Mouse (Mus musculus): ENCODE data around the gene Cpa2. TPM values are rescaled to one million over a fixed set of nuclear protein-coding genes. Genes with fewer than 3 reads are reported as not detected.

The Cpa2 gene
- total RNA-seq (2022), result under 1 TPM in 1 of 4 experiments, not detected in 3; 0.21 TPM

DNA sequence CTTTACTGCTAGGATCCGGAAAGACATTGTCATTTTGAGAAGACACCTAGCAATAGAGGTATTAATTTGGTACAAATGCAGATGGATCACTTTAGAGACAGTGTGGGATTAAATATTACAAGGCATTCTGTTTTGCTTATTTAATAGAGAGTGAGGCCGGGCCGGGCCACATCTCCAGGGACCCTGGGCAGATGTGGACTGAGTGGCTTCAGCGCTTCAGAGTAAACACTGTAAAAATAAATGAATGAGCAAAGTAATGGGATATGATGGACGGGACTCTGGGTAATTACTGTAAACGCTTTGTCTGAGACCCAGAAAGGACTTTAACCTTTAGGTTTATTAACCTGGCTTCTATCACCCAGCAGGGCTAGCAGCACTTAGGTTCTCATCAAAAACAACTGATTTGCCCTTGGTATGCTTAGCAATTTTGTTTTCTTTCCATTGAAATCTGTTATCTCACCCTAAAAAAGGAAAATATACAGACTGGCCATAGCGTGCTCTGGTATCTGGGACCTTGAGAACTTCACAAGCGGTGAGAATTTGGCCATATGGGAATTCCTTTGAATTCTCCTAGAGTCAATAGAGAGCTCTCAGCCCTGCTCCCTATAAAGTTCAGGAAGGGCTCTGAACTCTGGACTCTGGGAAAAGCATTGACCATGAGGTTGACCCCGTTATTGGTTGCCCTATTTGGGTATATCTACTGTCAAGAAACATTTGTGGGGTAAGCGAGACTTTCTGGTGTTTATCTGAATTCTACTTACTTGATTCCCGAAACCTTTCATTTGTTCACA is at the start of gene Cpa2:
Gene Cpa2 (plus strand): TSS at position 574 of the 791 bp plus-strand sequence.
- no peak for DNase-seq (ENCODE audit: low spot score in 2 of 2)

DNA sequence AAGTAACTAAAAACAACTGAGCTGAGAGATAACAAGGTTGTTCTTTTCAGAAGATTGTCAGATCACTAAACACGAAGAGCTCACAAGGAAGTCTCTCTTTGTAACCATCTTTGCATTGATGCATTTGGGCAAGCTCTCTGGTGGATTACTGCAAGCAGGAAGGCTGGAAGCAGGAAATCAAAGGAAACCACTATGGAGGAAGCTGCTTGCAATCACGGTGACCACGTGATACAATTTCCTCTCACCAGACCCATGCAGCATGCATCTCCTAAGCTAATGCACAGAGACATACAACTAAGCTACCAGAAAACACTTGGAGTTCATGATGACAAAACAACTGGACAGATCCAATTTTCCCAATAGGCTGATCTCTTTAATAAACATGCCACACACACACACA is 42.3 kb upstream of the Cpa2 start:
- DNase-seq (ENCODE audit: low spot score in 2 of 2), result no peak

DNA sequence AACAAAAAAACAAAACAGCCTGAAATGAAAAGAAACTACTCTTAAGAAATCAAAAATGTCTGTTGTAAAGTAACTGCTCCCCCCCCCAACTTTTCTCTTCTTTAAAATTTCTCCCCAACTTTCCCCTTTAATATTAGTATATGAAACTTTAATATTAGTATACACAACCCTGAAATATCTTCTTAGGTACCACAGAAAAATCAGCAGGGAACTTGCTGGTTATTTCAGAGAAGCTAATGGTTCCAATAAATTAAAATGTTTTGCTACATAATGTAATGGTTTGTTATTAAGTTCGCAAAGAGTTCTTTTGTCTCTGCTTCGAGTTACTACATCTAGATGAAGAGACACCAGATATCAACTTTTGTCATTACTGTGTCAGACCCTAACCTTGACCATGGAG is 32.6 kb upstream of the Cpa2 start:
- no peak for DNase-seq (ENCODE audit: low spot score in 2 of 2)

DNA sequence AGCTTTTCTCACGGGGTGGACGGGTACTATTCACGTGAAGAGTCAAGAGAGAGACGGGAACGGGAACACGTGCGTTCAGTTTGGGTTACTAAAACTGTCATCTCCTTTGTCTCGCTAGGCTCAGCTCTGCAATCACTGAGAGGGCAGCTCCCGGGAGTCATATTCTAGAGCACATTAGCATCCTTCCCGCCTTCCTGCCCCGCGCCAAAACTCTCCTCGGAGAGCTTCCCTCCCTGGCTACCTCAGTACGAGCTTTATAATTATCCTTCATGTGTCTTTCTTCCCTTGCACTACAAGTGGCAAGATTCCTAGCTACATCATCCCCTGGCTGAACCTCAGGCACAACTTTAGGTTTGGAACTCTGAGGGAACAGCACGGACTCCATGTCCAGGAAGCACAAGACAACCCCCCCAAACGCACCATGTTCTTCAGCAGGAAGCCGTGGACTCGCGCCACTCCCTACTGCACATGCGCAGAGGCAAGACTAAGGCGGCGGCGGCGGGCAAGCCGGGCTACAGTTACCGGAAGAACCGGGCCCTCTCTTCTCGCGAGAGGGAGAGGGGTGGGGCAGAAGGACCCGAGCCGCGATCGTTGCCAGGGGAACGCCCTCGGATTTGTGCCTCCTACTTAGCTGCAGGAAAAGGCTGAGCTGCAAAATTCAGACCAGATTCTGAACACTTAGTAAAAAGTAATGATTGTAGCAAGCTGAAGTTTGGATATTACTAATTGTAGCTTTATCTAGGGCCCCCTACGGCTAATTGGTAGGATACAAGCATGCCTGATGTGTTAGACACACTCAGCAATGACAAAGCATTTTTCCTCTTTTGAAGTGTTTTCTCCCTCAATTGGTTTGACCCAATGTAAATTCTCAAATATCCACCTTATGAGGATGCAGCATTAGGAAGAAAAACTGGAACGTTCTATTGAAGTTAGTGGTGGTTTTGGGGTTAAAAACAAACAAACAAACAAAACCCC is 31.8 kb upstream of the Cpa2 start, which contains the start of the genes Tmem209 and Ssmem1:
Gene Tmem209 (minus strand): TSS at position 519 of the 975 bp plus-strand sequence.
Gene Ssmem1 (plus strand): TSS at position 585 of the 975 bp plus-strand sequence.
- peak; percentile 99 for DNase-seq (ENCODE audit: low spot score in 2 of 2)

DNA sequence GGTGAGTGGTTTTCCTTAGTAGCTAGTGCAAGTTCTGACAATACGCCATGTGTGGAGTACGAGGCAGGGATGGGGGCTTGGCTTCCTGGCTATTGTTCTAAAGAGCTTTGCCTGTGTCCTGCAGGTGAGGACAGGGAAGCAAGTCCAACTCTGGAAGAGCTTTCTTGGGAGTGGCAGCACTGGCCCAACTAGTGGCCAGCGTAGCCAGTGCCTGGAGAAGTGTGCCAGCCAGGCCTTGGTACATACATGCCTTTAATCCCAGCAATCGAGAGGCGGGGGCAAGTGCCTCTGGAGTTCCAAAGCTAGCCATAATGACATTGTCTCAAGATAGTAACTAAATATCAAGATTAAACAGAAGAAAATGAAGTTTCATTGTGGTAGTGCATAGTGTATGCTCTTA is 31.1 kb upstream of the Cpa2 start:
- DNase-seq (ENCODE audit: low spot score in 2 of 2), result peak in 1 of 2 experiments; percentile 6

DNA sequence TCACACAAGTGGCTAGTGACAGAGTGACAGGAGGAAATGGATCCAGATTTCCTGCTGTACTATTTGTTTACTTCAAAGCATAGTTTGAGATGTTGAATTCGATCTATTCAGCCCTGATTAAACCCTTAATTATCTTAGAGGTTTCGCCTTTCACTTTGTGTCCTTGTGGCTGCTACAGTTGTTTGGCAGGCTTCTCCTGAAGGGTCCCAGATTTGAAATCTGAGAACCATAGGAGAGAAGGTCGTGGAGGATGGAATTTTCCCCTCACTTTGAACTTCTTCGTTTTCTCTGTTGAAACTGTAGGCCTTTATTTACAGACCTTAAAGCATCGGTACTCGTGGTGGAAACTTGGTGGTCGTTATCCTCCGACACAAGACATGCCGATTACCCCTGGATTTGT is 27.1 kb upstream of the Cpa2 start:
- DNase-seq (ENCODE audit: low spot score in 2 of 2), result no peak

DNA sequence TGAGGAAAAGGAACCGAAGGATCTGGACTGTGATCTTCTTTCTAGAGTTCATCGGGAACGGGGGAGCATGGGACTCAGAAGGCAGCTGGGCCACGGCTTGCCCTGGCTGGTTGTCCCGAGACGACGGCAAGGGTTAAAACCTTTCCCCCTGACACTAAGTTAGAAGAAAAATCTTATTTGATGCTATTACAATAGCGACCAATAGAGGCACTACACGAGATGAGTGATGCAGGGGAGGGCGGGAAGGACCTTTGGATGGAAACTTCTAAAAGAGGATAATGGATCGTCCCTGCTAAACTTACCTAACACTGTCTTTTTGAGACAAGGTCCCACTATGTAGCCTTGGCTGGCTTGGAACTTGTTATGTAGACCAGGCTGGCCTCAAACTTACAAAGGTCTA is 21.0 kb upstream of the Cpa2 start:
- DNase-seq (ENCODE audit: low spot score in 2 of 2), result no peak

DNA sequence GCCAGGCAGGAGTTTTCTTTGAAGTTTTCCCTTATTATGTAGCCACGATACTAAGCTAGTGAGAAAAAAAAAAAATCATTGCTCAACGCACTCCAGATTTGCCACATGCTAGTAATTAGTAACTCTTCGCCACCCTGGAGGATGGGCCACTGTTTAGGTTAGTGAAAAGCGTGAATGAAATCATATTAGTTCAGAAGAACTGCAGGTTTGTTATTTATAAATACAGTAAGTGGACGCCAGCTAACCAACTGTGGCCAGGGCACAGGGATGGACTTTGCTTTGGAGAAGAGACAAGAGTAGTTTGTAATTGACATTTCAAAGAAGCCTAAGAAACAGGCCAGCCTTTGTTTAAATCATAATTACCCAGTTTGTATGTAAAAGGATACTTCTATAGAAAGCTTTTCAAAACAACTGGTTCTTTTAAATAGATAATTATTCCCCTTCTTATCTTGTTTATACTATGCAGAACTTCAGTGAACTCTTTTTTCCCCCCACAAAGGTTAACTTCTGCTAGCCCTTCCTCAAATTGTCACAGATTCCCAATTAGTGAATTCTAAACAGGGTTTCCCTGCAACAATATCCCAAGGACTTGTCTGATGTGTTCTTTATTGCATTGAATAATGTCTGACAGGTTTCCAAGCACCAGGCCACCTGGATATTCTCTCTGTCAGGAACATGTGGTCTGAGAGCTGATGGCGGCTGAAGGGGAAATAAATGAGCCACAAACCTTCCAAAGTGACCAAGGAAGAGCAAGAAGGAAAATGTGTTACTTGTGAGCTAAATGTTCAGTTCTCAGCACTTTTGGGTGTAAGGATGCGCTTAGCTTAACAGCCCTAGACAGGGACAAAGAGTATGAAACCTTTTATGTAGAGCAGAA is 15.7 kb upstream of the Cpa2 start:
- DNase-seq (ENCODE audit: low spot score in 2 of 2), result no peak

DNA sequence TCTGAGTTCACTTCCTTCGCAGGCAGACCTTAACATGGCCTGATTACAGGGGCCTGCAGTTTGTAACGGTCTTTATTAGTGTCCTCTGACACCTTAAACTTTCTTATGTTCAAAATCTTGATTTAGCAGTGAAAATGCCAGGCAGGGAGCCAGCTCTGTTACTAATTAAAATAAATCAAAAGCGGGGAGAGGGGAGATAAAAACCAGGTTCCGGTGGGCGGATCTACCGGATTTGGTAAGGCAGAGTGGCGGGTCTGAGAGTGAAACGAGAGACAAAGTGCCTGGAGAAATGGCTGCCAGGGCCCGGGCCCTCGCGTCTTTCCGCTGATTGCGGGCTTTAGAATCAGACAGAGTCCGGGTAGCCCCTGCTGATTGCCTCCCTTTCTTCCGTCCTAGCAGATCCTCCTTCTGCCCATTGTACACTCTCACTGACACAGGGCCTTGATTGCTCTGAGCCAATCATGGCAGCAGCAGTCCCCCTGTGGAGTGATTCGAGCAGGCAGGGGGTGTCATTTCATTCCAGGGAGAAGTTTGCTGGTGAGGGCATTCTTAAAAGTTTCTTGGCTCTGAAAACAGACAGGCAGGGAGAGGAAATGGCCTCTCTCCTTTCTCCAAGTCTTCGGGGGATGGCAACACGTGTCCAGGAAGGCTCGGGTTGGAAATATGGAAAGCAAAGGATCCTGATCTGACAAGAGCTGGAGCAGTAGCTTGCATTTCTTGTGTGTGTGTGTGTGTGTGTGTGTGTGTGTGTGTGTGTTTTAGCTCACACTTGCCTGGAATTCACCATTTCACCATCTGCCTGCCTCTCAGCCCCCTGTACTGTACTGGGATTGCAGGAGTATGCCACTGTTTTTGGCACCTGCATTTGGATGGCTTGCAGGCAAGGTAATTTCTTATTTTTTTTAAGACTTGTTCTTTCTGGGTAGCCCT is 14.5 kb upstream of the Cpa2 start:
- no peak for DNase-seq (ENCODE audit: low spot score in 2 of 2)

DNA sequence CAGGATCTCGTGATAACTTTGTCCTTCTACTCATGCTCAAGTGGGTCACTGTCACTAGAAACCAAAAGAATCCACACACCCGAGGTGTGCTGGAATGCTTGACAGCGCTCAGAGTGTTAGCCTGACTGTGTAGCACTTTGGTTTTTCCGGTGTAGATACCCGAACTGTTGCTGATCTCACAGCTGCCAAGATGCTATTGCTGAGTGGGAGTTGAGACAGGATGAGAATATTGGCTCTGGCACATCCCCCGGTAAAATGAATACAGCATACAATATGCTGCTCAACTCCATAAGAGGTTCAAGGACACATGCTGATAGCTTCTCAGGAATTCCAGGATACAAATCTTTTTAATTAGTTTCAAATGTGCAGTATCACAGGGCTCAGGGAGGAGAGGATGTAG is 12.6 kb upstream of the Cpa2 start:
- no peak for DNase-seq (ENCODE audit: low spot score in 2 of 2)

DNA sequence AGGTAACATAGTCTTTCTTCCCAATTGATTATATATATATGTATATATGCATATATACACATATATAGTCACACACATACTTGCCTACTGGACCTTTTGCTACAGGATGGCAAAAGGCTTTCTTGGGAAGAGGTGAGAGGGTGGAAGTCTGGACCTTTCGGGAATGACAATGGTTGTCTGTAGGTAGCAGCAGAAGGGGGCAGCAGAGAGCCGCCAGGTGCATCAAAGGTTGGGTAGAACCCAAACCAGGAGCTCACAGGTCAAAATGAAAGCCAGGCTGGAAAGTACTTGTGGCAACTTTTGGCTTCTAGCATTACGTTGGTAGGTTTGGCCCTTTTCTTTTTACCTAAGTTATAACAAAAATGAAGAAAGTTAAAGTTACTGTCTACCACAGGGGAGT is 6.0 kb upstream of the Cpa2 start:
- no peak for DNase-seq (ENCODE audit: low spot score in 2 of 2)

DNA sequence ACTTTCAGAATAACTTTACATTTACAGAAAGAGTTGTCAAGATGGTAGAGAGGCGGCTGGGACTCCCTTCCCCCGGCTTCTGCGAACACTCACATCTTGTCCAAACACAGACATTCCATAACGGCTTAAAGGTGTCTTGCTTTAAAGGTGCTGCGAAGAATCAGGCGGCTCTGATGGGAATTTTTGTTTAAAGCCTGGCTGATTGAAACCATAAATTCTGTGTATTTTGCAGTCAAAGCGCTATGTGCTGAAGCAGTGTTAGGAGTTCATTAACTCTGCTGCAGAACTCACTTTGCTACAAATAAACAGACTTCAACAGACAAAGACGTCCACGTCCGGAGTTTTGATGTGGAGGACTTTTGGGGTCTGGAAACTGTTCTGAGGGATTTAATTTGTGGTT is 3.1 kb upstream of the Cpa2 start:
- no peak for DNase-seq (ENCODE audit: low spot score in 2 of 2)

DNA sequence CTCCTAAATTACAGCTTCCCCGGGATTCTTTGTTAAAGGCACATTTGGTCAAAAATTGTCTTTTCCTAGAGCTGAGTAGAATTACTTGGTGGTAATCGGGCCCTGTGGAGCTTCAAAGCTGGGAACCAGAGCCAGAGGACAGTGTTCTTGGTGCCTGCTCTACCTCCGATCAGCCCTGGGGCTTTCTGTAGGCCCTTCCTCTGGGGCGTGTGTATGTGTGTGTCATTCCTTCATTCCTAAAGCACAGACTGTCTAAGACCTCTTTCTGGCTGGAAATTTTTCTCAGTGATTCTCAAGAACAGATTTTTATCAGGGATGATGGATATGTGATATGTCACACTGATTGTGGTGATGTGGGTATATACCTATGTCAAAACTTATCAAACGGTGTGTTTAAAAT is 2.6 kb upstream of the Cpa2 start:
- no peak for DNase-seq (ENCODE audit: low spot score in 2 of 2)

DNA sequence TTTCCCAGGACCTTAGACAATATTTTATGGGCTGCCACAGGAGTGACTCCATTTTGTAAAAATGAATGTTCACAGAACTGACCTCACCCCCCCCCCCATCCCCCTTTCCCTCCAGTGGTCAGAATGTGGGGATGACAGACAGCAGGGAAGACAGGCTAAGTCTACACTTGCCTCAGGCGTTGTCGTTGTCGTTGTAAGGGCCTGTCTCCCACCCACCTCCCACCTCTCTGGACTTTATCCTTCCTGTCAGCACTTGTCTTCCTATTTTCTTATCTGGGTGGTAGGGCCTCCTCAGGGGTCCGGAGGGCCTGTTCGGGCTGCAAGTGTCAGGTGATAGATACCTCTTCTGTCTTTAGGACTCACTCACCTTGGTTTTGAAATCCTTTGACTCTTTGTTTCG is 895 bp downstream of the Cpa2 start:
- no peak for DNase-seq (ENCODE audit: low spot score in 2 of 2)

DNA sequence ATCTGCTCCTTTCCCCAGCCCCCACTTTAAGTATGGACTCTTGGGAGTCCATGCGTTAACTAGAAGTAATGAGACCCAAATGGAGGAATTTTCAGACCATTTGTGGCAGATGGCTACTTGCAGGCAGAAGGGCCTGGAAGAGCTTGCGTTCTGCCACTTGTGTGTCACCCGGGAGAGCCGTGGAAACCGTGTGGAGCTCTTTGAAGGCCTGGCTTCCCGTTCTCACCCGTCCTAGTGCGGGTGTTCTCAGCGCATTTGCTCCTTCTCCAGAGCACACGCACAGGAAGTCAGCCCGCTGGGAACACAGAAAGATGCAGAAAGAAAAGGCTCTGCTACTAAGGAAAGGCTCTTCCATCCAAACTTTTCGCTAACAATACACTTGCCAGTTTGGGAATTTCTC is 1.7 kb downstream of the Cpa2 start:
- no peak for DNase-seq (ENCODE audit: low spot score in 2 of 2)

DNA sequence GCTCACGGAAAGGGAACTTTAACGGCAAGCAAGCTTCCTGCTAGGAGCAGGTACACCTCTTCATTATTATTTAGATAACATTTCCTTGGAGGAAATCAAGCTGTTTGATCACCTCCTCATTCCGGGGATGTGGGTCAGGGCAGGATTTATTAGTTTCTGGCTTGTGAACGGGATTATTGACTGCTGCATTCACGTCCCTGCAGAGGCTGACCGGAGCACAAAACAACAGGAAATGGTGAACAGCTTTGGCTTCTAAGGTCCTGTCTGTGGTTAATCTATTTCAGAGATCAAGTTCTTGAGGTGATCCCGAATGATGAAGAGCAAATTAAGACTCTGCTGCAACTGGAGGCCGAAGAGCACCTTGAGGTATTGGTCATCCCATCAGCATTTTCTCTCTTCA is 2.5 kb downstream of the Cpa2 start:
- DNase-seq (ENCODE audit: low spot score in 2 of 2), result no peak

DNA sequence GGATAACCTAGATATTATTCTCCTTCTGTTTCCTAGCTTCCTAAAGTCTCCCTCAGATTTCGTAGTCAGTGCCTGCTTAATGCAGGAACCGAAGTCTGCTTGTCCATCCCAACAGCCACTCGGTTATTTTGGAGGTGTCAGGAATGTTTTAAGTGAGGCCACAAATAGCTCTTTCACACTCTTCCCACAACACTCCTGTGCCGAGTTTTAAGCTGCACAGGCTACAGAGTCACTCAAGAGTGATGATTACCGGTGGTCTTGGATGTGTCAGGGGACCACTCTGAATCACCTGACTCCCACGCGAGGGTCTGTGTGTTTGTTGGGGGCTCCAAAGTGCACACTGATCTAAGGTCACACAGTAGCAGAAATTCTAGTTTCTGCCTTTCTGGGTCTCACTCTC is 4.3 kb downstream of the Cpa2 start:
- DNase-seq (ENCODE audit: low spot score in 2 of 2), result no peak

DNA sequence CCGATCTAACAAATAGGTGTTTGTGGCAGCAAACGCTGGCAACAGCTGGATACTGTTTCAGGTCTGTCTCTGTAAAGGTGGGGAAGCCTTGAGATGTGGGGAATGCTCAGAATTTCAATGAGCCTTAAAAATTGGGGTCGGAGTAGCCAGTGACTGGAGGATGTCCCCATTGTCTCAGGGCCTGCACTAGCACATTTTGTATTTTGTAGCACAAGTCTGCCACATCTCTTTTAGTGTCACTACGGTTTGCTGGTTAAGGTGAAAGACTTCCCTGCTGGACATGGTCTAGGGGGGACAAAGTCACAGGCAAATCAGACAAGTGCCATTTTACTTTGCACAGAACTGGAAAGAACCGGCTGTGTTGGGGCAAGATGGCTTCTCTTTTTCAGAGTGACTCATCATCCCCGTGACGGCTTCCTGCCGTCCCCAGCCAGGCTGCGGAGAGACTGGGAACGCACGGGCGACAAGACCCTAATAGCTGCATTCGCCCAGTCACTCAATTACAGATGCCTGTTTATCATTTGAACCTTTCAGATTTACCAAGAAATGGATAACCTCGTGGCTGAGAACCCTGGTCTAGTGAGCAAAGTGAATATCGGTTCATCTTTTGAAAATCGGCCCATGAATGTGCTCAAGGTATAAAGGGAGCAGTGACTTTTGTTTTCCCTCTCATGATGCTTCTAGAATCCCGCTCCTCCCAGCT is 5.3 kb downstream of the Cpa2 start:
- DNase-seq (ENCODE audit: low spot score in 2 of 2), result no peak

DNA sequence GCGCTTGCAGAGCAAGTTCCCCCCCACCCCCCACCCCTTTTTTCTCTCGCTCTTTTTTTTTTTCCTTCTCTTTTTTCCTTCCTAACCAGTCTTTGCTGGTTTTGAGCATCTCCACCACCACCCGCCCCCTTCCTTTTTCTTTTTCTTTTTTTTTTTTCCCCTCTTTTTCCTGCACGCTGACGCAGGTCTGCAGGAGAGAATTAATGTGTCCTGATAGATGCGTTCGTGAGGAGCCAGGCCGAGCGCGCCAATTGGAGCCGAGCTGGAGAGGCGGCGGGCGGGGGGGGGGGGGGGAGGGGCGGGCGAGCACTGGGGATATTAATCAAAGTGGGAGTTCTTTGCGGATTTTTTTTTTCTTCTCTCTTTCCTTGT is 5.9 kb downstream of the Cpa2 start:
- DNase-seq (ENCODE audit: low spot score in 2 of 2), result no peak
